Mouse (Mus musculus) myocyte (in vitro differentiated cells): Measurements from ENCODE around the gene Ksr2.

Experiments used
- CEBPB ChIP-seq: IDR thresholded peaks from 2 replicates; pipeline ENCODE4 v1.6.1; 2011; ENCODE audit warnings: mild to moderate bottlenecking, moderate library complexity; ENCODE audit not compliant: poor library complexity, insufficient read depth, severe bottlenecking
- E2F4 ChIP-seq: IDR thresholded peaks from one replicate; pipeline ENCODE4 v1.6.1; 2011; ENCODE audit warnings: mild to moderate bottlenecking, control low read depth, moderate library complexity; ENCODE audit not compliant: insufficient read depth
- MAX ChIP-seq: IDR thresholded peaks from one replicate; pipeline ENCODE4 v1.6.1; 2011; ENCODE audit warnings: low read depth, mild to moderate bottlenecking, control low read depth
- MYOD1 ChIP-seq, 3 experiments: IDR thresholded peaks; one replicate each; pipeline ENCODE4 v1.6.1; 2011; ENCODE audit warnings: control low read depth in 2 of 3, low read depth in 2 of 3, mild to moderate bottlenecking in 2 of 3, moderate library complexity in 1 of 3; ENCODE audit not compliant: insufficient read length in 2 of 3, control insufficient read depth in 1 of 3
- MYOG ChIP-seq, 3 experiments: IDR thresholded peaks; one replicate each; pipeline ENCODE4 v1.6.1; 2011; ENCODE audit warnings: control low read depth in 2 of 3, low read depth in 2 of 3, mild to moderate bottlenecking in 2 of 3; ENCODE audit not compliant: insufficient read length in 2 of 3, control insufficient read depth in 1 of 3, insufficient read depth in 1 of 3
- POLR2A ChIP-seq: IDR thresholded peaks from one replicate; pipeline ENCODE4 v1.6.1; 2011; ENCODE audit warnings: low read depth, mild to moderate bottlenecking, control low read depth, moderate library complexity; ENCODE audit not compliant: insufficient read length
- POLR2AphosphoS2 ChIP-seq: IDR thresholded peaks from one replicate; pipeline ENCODE4 v1.6.1; 2011; ENCODE audit warnings: low read depth, control low read depth; ENCODE audit not compliant: insufficient read length
- REST ChIP-seq: IDR thresholded peaks from one replicate; pipeline ENCODE4 v1.6.1; 2011; ENCODE audit warnings: mild to moderate bottlenecking, control low read depth, moderate library complexity; ENCODE audit not compliant: insufficient read depth, insufficient read length
- SRF ChIP-seq: IDR thresholded peaks from one replicate; pipeline ENCODE4 v1.6.1; 2011; ENCODE audit warnings: low read depth; ENCODE audit not compliant: control insufficient read depth, insufficient read length
- TCF12 ChIP-seq: IDR thresholded peaks from one replicate; pipeline ENCODE4 v1.6.1; 2011; ENCODE audit warnings: mild to moderate bottlenecking, control low read depth; ENCODE audit not compliant: poor library complexity, insufficient read depth, severe bottlenecking
- TCF3 ChIP-seq: IDR thresholded peaks from one replicate; pipeline ENCODE4 v1.6.1; 2011; ENCODE audit warnings: low read depth, control low read depth; ENCODE audit not compliant: insufficient read length
- USF1 ChIP-seq: IDR thresholded peaks from one replicate; pipeline ENCODE4 v1.6.1; 2011; ENCODE audit warnings: low read depth, mild to moderate bottlenecking, control low read depth, moderate library complexity

DNA sequence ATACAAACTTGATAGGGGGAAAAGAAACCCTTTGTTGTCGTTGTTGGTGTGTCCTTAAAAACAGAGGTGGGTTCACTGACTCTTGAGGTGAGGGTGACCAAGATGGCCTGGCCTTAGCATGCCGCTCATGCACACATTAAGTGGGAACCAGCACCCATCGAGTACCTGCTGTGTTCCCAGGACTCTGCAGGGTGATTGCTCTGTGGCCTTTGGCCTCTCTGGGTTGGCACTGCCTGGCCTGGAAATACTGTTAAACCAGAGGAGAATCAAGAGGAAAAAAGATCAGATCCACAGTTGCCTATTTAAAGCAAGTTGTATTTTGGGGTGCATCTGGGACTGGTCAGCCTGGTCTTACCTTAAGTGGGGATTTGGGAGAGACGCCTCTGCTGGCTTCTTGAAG lies 107.9 kb downstream of the Ksr2 start:
- TF ChIP-seq MYOG (IDR thresholded peaks at IDR 0.05; ENCODE audit: control insufficient read depth in 1 of 3, insufficient read depth in 1 of 3, insufficient read length in 2 of 3, low read depth in 2 of 3) (no peak), POLR2A (no peak), CEBPB (no peak), E2F4 (no peak), MYOD1 (IDR thresholded peaks at IDR 0.05; ENCODE audit: control insufficient read depth in 1 of 3, insufficient read length in 2 of 3, low read depth in 2 of 3) (no peak), POLR2AphosphoS2 (no peak), TCF12 (no peak), TCF3 (no peak), USF1 (no peak), MAX (no peak), REST (no peak), SRF (no peak)
